Mouse (Mus musculus) right cerebral cortex, adult 2 months (tissue): ENCODE data around the gene Syde2.
"Not testable (repeated sequence)": the region's sequence is repeated elsewhere in the genome, so short reads cannot be mapped to it uniquely, and the experiment has no call there.

Source experiments
- DNase-seq, 2 experiments: peaks; one replicate each; pipeline ENCODE4 v3.0.0; 2021 to 2022; ENCODE audit warnings: low spot score in 2 of 2

Gene Syde2

DNA sequence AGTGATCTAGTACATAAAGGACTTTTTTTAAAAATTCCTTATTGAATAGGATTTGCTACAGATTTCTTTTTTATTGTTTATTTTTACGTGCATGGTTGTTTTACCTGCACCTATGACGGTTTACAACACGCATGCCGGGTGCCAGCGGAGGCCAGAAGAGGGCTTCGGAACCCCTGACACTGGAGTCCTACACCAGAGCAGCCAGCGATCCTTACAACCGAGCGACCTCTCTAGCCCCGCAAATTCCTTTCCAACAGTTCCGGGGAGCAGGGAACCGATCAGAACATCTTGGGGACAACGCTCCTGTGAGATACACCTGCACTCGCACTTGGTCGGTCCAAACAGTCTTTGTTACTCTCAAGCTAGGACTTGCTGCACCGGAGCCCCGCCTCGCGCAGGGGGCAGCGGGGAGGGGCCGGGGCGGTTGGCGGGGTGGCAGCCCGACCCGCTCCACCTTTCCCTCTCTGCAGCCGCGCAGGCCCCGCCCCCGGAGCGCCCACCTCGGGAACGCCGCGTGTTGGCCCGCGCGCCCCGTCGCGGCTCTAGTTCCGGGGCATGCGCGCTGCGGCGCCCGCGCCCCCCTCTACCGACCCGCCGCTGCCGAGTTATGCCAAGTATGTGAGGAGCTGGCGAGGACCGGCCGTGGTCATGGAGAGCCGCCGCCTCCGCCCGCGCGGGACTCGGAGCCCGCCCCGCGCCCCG, at the start of gene Syde2:
Gene Syde2 (plus strand): TSS at position 603 of the 702 bp plus-strand sequence.
- peak; percentile 42 to 52 for DNase-seq

DNA sequence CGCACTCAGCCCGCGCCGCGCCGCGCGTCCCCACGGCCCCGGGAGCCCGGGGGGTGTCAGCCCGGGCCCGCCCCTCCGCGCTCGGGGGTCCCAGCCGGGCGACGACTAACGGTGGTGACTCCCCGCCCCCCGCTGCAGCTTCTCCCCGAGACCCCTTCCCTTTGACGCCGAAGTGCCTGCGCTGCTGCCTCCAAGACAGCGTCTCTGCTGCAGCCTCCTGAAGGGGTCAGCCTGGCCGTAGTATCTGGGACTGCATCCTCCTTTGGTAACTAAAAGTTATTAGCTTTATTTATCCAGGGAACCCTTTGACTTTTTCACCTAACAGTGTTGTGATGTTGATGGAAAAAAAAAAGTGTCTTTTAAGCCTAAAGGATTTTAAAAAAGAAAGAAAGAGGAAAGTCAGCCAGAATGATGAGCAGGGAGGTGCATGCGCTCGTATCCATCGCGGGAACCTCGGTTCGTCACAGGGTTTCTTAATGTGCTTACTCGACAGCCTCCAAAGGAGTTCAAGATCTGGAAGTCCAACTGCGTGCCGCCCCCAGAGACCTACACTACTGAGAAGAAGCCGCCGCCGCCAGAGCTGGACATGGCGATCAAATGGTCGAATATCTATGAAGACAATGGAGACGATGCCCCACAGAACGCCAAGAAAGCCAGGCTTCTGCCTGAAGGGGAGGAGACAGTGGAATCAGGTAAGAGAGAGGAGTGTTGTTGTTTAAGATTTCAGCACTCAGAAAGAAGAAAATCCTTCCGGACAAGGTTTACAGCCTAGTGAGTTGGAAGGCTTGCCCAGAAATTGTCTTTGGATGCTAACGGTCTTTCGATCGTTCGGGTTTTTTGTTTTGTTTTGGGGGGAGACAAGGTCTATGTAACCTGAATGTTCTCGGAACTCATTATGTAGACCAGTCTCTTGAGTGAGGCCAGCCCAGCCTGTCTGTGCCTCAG, 49.0 kb upstream of the Syde2 start:
- DNase-seq, result no peak

DNA sequence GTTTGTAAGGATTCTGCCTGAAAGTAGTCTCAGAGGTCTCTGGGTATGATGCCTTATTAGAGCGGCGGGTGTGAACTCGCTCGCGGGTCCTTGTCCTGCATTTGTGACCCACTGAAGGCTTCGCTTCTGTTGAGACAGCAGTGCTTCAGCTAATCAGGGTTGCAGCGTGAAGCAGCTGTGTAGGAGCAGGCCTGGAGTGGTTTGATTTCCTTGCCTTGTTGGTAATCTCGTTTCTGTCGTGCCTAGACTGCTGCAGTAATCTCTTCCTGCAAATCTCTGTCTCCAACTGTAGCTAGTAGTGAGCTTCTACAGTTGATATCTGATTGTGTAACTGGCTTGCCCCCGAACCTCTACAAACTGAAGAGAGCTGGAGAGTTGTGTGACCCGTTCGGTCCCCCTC, 48.3 kb upstream of the Syde2 start:
- no peak for DNase-seq

DNA sequence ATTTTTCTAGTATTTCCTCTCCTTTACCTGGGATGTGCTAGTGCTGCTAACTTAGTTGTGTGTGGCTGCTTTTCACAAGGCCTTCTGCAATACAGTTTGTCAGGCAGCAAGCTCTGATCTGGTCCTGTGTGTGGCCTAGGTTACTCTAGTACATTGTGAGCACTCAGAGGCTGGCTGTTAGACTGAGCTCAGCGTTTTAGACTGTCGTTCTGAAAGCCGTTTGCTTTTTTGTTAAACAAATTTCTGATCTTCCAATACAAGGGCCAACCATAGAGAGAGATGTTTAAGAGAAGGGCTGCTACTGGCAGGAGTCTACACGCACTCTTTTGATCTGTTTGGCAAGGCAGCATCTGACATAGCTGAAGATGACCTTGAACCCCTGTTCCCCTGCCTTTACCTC, 47.7 kb upstream of the Syde2 start:
- DNase-seq, result no peak

DNA sequence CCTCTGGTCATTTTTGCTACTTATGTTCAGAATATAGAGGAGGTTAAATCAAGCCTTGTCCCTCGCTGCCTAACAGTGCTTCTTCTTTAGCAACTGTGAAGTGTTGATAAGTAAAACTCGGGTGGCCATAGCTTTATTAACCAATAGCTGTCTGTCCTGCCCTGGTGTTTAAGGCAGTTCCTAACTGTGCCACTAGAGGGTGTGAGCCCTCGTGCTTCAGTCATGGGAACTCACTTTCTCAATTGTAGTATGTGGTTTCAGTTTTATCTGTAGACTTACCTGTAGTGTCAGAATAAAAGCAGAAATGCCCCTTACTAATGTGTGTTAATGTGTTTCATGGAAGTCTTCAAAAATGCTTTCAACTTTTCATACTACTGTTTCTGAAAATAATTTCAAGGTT, 45.7 kb upstream of the Syde2 start:
- peak; percentile 71 to 78 for DNase-seq

DNA sequence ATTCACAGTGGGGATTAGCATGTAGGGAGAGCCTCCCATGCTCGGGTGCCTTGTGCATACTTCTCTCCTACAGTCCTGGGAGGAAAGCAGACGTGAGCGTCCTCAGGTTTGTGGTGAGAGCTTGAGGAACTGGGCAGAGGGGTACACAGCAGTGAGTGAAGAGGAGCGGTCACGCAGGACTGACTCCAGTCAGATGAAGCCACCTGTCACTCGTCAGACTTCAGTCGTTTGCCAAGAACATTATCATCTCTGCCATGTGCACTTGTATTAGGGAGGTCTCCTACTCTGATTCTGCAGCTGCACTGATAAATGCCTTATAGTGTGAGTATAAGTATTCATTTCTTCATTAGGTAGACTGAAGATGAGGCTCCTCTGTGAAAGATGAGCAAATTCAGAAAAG, 43.3 kb upstream of the Syde2 start:
- no peak for DNase-seq

DNA sequence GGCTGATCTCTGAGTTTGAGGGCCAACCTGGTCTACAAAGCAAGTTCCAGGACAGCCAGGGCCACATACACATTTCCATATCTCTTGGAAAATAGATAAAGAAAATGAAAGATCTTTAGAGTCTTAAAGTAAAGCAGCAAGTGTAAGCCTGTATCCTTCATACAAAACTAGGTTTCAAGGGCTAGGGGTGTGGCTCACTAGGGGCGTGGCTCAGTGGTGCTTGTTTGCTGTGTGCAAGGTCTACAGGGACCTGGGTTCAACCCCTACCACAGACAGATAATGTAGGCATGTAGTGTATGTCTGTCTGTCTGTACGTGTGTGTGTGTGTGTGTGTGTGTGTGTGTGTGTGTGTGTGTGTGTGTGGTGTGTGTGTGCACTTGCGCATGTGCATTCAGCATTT, 41.8 kb upstream of the Syde2 start:
- DNase-seq, result no peak

DNA sequence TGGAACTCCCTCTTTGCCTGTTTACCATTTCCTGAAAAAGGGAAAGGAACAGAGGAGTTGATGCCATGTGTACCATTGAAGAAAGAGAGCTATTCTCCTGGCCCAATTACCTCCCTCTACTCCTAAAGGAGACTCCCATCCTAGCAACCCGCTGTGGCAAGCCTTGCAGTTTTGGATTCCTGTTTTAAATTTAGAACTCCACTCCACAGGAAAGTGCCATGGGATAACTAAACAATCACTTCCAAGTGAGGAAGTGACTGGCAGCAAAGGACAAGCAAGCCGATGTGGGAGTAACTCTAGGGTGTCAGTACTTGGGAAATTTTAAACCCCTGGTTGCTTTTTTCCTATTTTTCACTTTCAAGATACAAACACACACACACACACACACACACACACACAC, 41.0 kb upstream of the Syde2 start:
- DNase-seq, result no peak

DNA sequence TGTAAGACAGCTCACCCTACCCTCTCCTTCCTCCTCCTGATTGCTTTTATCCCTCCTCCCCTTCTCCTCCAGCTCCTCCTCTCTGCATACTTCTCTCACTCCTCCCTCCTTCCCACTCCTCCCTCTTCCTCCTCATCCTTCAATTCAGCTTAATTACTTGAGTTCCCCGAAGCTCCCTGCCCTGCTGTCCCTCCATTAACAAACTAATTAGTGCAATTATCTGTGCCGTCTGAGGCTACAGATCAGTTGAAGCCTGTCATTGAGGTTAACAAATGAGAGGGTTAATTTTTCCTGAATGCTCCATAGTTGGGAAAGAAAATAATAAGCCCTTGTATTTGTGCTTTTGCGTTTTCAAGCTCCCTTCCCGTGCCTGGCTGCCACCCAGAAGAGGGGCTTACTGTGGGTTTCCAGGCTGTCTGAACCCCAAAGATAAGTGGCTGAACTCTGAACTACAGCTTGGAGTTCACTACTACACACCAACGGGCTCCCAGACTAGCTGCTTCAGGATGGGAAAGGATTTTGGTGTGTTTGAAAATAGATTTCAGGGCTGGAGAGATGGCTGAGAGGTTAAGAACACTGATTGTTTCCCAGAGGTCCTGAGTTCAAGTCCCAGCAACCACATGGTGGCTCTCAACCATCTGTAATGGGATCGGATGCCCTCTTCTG, 40.0 kb upstream of the Syde2 start:
- no peak for DNase-seq

DNA sequence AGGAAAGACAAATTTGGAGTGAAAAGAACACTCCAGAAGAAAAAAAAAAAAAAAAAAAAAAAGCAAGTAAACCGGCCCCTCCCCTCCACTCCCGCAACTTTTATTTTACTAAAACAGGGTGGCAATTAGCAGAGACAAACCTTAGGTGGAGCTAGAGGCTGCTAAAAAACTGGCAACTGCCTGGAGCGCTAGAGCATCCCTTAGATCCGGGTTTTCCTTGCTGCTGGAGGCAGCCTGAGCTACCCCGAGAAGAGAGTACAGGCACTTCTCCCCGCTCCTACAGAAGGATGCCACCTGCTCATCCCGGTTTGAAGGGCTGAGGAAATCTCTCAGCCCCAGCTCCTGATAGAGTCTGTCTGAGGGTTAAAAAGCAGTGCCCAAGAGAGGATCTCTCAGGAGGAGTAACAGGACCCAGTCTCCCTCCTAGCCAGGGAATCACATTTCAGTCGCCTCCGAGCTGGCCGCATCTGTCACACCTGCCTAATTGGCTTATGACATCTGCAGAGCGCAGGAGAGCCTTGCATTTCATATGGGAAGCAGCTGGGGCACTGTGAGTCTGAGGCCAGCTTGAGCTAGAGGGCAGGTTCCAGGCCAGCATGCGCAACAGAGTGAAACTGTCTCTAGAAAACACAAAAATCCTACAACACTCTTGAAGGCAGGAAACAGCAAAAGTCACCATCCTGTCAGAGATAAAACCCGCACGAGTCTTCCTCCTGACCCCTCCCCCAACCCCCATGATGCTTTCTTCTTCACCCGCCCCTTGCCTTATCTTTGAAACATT, 37.4 kb upstream of the Syde2 start:
- DNase-seq, result peak; percentile 69 to 76

DNA sequence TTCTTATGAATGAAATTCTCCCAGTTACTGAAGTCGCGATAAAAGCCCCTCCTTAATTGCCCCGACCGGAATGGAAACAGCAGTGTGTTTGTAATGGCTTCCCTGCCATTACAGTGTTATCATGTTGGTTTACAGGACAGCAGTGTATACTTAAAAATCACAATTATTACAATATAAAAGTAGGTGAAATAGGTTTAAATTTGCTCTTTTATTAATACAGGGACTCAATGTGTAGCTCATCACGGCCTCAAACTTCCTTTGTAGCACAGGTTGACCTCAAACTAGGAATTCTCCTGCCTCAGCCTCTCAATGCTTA, 36.9 kb upstream of the Syde2 start:
- no peak for DNase-seq

DNA sequence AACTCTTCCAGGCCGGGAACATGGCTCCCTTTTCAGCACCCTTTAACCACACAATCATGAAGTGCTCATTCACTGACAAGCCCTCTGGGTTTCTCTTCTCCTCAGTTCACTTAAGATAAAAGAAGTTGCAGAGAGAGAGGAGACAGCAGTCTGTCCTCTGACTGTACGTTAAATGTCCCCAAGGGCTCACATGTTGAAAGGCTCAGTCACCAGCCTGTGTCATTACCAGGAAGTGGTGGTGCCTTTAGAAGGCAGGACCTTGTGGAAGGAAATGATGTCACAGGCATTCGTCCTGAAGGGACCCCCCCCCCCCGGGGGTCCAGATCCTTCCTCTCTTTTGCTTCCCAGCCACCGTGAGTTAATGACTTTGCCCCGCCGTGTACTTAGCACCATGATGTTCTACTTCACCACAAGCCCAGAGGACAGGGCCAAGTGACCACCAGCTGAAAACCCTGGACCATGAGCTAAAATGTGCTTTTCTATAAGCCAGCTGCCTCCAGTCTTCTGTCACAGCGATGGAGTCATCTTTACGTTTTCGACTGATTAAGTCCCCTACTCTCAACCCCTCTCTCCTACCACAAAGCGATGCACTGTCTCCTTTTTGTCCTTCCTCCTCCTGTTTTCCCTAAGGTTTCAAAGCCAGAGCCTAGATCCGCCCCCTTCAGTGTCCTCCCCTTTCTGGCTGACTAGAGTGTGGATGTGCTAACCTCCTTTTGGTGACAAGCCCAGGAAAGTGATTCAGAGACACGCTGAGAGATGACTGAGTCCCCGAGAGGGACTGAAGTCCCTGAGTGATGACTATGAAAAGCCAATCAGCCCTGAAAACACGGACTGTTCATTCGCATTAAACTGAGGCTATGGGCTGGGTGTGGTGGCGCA, 36.1 kb upstream of the Syde2 start:
- no peak for DNase-seq

DNA sequence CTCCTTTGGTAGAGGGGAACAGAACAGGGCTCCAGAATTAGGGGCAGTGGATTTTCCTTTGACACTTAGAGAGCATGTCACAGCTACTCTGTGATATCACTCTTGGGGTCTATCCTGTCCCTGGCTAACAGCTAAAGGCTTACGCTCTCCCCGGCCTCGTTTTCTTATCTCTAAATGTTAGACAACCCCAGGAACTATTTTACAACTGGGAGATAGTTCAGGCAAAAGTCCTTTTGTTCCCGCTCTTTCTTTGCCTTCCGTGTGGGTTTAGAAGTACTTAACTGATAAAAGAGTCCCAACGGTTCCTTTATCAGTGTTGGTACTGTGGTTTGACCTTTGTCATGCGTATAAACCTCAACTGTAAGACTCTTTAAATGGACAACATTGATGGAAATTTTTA, 34.7 kb upstream of the Syde2 start:
- DNase-seq, result no peak

DNA sequence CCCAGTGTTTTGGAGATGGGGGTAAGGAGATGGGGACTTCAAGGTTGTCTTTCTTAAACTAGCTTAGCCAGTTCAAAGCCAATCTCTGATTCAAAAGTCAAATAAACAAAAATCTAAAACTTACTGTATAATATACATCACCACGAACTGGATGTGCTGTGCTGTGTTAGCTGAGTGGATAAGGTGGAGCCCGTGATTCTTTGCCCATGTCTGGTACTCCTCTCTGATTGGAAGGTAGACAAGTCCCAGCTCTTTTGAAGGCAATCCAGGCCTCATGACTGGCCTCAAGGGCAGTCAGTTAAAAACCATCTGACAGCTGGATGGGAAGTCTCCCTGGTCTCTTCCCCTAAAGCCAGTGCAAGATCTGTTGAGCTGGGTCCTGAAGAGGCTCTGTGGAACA, 34.3 kb upstream of the Syde2 start:
- DNase-seq, result no peak

DNA sequence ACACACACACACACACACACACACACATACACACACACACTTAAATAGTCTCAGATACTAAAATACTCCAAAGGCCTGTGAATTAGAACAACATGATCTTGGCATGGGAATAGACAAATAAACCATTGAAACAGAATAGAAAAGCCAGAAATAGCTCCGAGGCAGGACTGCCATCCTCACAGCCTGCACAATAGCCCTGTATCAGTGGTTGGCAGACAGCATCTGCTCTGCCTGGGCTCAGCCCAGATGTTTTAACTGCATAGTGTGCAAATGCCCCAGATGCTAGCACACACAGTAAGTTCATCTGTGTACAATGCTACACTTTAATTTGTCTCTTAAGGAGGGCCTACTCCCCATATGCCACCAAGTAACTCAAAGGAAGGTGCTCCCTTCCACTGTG, 27.8 kb upstream of the Syde2 start:
- no peak for DNase-seq

DNA sequence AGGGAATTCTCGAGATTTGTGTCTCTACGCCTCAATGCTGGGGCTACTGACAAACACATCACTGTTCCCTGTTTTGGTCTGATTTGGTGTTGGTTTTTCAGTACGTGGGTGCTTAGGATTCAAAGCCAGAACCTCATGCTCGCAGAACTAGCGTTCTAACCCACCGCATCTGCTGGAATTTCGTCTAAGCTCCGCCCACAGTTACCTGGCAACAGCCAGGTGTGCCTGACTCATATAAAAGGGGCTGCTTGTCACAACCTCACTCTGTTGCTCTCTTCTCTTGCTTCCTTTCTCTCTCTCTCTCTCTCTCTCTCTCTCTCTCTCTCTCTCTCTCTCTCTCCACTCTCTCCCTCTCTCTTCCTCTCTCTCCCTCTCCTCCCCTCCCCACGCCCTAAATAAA, 25.3 kb upstream of the Syde2 start:
- DNase-seq, result no peak

DNA sequence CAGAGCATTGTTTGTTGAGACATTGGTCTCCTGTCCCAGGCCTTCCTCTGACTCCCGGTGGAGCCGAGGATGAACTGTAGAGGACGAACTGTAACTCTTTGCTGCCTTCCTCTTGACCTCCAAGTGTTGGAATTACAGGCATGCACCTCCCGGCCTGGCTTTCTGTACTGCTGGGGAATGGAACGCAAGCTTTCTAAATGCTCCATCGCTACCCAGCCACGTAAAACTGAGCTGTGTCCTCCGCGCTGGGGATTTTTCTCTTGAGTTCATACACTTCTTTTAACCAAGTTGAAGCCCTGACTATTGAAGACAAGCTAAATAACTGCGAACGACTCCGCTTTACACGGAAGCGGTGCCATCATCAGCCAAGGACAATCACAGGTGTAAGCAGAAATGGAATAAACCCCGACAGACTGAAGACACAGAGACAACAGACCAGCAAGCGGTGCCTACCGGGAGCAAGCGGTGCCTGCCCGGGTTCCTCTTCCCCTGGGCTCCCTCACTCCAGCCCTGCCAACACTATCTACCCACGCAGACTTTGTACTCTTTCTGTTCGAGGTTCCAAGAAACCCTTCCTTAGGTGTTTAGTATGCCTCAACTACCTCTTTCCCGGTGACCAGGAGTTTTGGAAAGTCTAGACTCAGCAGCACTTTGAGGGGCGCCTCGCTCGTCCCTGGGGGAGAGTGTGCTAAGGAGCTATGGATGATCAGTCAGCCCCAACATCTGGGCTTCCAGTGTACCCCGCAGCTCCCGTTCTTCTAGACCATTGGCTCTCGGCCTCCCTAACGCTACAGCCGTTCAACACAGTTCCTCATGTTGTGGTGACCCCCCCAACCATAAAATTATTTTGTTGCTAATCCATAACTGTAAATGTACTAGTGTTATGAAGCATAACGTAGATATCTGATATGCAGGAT, 24.3 kb upstream of the Syde2 start:
- DNase-seq, result no peak

DNA sequence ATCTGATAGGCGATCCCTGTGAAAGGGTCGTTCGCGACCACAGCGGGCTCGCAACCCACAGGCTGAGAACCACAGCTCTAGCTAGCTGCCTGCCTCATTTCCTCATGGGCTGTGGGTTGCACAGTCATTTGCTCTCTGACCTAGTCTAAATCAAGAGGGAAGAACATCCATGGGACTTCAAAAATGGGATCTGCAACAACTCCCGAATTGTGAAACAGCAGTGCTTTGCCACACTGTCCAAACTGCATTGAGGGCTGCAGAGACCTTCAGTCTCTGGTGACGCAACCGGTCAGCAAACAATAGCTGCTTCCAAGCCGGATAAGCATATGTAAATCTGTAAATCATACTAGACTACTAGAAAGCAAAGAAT, 23.7 kb upstream of the Syde2 start:
- no peak for DNase-seq

DNA sequence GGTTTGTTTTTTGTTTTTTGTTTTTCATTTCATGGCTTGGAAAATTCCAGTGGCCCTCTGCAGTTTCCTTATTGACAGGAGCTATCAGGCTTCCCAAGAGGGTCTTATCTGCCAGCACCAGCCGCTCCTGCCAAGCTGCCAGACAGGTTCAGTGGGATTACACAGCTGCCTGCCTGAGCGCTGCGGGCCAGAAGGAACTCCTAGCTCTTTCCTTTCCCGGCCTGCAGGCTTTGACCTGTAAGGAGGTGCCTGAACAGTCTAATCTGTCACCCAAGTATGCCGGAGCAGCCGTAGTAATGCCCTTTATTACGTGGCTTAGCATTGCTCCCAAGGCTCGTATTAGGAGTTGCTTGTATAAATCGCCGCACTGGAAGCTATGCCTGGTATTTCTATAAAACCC, 23.2 kb upstream of the Syde2 start:
- no peak for DNase-seq

DNA sequence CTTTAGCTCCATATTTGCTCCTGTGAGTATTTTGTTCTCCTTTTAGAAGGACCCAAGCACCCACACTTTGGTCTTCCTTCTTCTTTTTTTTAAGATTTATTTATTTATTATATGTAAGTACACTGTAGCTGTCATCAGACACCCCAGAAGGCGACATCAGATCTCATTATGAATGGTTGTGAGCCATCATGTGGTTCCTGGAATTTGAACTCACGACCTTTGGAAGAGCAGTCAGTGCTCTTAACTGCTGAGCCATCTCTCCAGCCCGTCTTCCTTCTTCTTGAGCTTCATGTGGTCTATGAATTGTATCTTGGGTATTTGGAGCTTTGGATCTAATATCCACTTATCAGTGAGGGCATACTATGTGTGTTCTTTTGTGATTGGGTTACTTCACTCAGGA, 22.1 kb upstream of the Syde2 start:
- DNase-seq, result not testable (repeated sequence)
